Mouse (Mus musculus): Measurements from ENCODE around the gene Tmem30c.
"Not testable (repeated sequence)": the region's sequence is repeated elsewhere in the genome, so short reads cannot be mapped to it uniquely, and the experiment has no call there.

GRCm38 (mm10) chr16:57231937-57232310, 60.7 kb downstream of the Tmem30c start:
- TF ChIP-seq CTCF (IDR thresholded peaks at IDR 0.05; ENCODE audit: low read depth, low read length); POLR2A (IDR thresholded peaks at IDR 0.05; ENCODE audit: borderline replicate concordance, low read depth, low read length): not testable (repeated sequence)
